Mouse (Mus musculus) heart, adult 2 months (tissue): Measurements from ENCODE around the gene Prnp.

Source experiments
- CTCF ChIP-seq: fragments of 200-600 bp; IDR thresholded peaks from 2 replicates; pipeline ENCODE4 v1.8.1; 2022; ENCODE audit warnings: antibody characterized with exemption, mild to moderate bottlenecking, moderate library complexity
- POLR2A ChIP-seq: fragments of 200-500 bp; IDR thresholded peaks from 2 replicates; pipeline ENCODE4 v1.6.1; 2011; ENCODE audit warnings: mild to moderate bottlenecking, low read depth, low read length, control low read depth; ENCODE audit not compliant: insufficient read depth

DNA sequence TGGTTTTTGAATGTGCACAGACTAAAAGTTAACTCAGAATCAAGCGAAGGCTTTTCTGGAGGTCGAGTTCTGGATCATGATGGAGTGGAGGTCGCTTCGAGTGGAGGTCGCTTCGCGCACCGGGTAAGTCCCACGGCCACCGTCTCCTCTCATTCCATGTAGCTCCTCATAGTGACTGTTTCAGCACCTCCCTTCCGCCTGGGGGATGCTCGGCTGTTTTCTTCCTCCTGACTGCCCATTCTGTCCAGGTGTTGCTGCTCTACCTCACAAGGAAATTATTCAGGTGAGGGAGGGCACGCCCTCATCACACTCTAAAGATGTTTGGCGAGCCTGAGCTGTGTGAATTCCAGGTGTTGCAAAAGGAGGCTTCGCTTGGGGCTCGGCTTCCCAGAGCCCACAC is 36.6 kb downstream of the Prnp start:
- TF ChIP-seq POLR2A (no peak), CTCF (no peak)
